Mouse (Mus musculus): Measurements from ENCODE around the gene Atf6. TPM values are rescaled to one million over a fixed set of nuclear protein-coding genes. Genes with fewer than 3 reads are reported as not detected.

Atf6 gene
- polyA plus RNA-seq, 1 experiment from 2014 or later = 6.1 TPM

GRCm38 (mm10) chr1:170764798-170765197 is 102.8 kb downstream of the Atf6 start:
- no peak for ATAC-seq (ENCODE audit: low read depth)
- H3K4me1 ChIP-seq (replicated peaks) = no peaks in the 10 kb centered on the region

GRCm38 (mm10) chr1:170761634-170762033 is 105.9 kb downstream of the Atf6 start:
- peaks cover 12% of the 10 kb centered on the region for H3K36me3 ChIP-seq
- WGBS (ENCODE audit: insufficient replicate concordance) = 92% methylated on average over 1 of the region's 1 CpGs
- DNase-seq (no peak), ATAC-seq (ENCODE audit: low read depth) (no peak)
- no peaks in the 10 kb centered on the region; the same call in 1 of the 2 replicates for H3K9me3 ChIP-seq (replicated peaks)
- H3K27me3 ChIP-seq = no peaks in the 10 kb centered on the region
- H3K9ac ChIP-seq = no peak overlapping the region
- no peak overlapping the region for H3K4me3 ChIP-seq (replicated peaks)
- no peak overlapping the region for H3K27ac ChIP-seq
- no peaks in the 10 kb centered on the region for H3K4me1 ChIP-seq (replicated peaks)
- H3K4me2 ChIP-seq = no peak overlapping the region

More at GRCm38 (mm10) chr1:170764798-170765197, 102.8 kb downstream of the Atf6 start:
- H3K36me3 ChIP-seq = peaks cover 12% of the 10 kb centered on the region
- no peaks in the 10 kb centered on the region; the same call in 1 of the 2 replicates for H3K9me3 ChIP-seq (replicated peaks)
- no peaks in the 10 kb centered on the region for H3K27me3 ChIP-seq
- H3K4me3 ChIP-seq (replicated peaks) = no peak overlapping the region
- no peak for DNase-seq
- no peak overlapping the region for H3K4me2 ChIP-seq
- WGBS (ENCODE audit: insufficient replicate concordance) = 79% methylated on average over 1 of the region's 1 CpGs
- no peak overlapping the region for H3K27ac ChIP-seq
- no peak overlapping the region for H3K9ac ChIP-seq

- Histone ChIP-seq H3K9ac (no peak overlapping the region), H3K4me2 (no peak overlapping the region), H3K27me3 (no peaks in the 10 kb centered on the region), H3K9me3 (replicated peaks) (no peaks in the 10 kb centered on the region), H3K27ac (no peak overlapping the region), H3K4me1 (replicated peaks) (no peaks in the 10 kb centered on the region), H3K36me3 (no peaks in the 10 kb centered on the region), H3K4me3 (replicated peaks) (no peak overlapping the region)
- WGBS (ENCODE audit: insufficient replicate concordance) = 78% methylated on average over 5 of the region's 5 CpGs
- no peak for DNase-seq
- ATAC-seq (ENCODE audit: low read depth) = no peak
Measured at GRCm38 (mm10) chr1:170753597-170753996, 114.0 kb downstream of the Atf6 start.

- H3K27ac ChIP-seq = no peak overlapping the region
- H3K4me1 ChIP-seq (replicated peaks) = no peaks in the 10 kb centered on the region; the same call in 1 of the 2 replicates
- ATAC-seq (ENCODE audit: low read depth) = no peak
Measured at GRCm38 (mm10) chr1:170751797-170752196, 115.8 kb downstream of the Atf6 start.

GRCm38 (mm10) chr1:170746523-170746922 is 121.0 kb downstream of the Atf6 start:
- H3K9ac ChIP-seq = no peak overlapping the region
- H3K36me3 ChIP-seq = 0 out of 2 replicates have a peak, but pooled peaks cover 3% of the 10 kb centered on the region
- H3K27ac ChIP-seq = no peak overlapping the region
- H3K27me3 ChIP-seq = no peaks in the 10 kb centered on the region
- DNase-seq (no peak), ATAC-seq (ENCODE audit: low read depth) (no peak)
- no peaks in the 10 kb centered on the region; the same call in 1 of the 2 replicates for H3K4me1 ChIP-seq (replicated peaks)
- no peaks in the 10 kb centered on the region for H3K9me3 ChIP-seq (replicated peaks)
- H3K4me2 ChIP-seq = no peak overlapping the region
- 60% methylated on average over 5 of the region's 5 CpGs for WGBS (ENCODE audit: insufficient replicate concordance)
- no peak overlapping the region for H3K4me3 ChIP-seq (replicated peaks)

More at GRCm38 (mm10) chr1:170751797-170752196, 115.8 kb downstream of the Atf6 start:
- Histone ChIP-seq H3K9me3 (replicated peaks) (no peaks in the 10 kb centered on the region), H3K4me3 (replicated peaks) (no peak overlapping the region), H3K36me3 (no peaks in the 10 kb centered on the region), H3K27me3 (no peaks in the 10 kb centered on the region), H3K4me2 (no peak overlapping the region), H3K9ac (no peak overlapping the region)
- no peak for DNase-seq
- WGBS (ENCODE audit: insufficient replicate concordance) = 88% methylated on average over 7 of the region's 7 CpGs

GRCm38 (mm10) chr1:170741497-170742246 is 125.9 kb downstream of the Atf6 start:
- H3K27ac ChIP-seq = no peak overlapping the region
- no peak overlapping the region for H3K4me3 ChIP-seq (replicated peaks)
- H3K9ac ChIP-seq = no peak overlapping the region
- no peaks in the 10 kb centered on the region for H3K27me3 ChIP-seq
- ATAC-seq (ENCODE audit: low read depth) (no peak), DNase-seq (no peak)
- H3K9me3 ChIP-seq (replicated peaks) = no peaks in the 10 kb centered on the region
- H3K36me3 ChIP-seq = 0 out of 2 replicates have a peak, but pooled peaks cover 3% of the 10 kb centered on the region
- 77% methylated on average over 5 of the region's 5 CpGs for WGBS (ENCODE audit: insufficient replicate concordance)
- no peaks in the 10 kb centered on the region for H3K4me1 ChIP-seq (replicated peaks)
- H3K4me2 ChIP-seq = no peak overlapping the region

GRCm38 (mm10) chr1:170734866-170735265 is 132.7 kb downstream of the Atf6 start:
- DNase-seq = no peak
- Histone ChIP-seq H3K27ac (no peak overlapping the region), H3K4me1 (replicated peaks) (no peaks in the 10 kb centered on the region), H3K9ac (no peak overlapping the region), H3K36me3 (peaks cover 5% of the 10 kb centered on the region), H3K4me3 (replicated peaks) (no peak overlapping the region), H3K4me2 (no peak overlapping the region), H3K9me3 (replicated peaks) (no peaks in the 10 kb centered on the region), H3K27me3 (no peaks in the 10 kb centered on the region)
- no peak for ATAC-seq (ENCODE audit: low read depth)
- 82% methylated on average over 3 of the region's 3 CpGs for WGBS (ENCODE audit: insufficient replicate concordance)

- Histone ChIP-seq H3K4me3 (replicated peaks) (no peak overlapping the region), H3K4me1 (replicated peaks) (no peaks in the 10 kb centered on the region), H3K36me3 (peaks cover 5% of the 10 kb centered on the region), H3K4me2 (no peak overlapping the region), H3K27me3 (no peaks in the 10 kb centered on the region), H3K9ac (no peak overlapping the region), H3K9me3 (replicated peaks) (no peaks in the 10 kb centered on the region), H3K27ac (no peak overlapping the region)
- DNase-seq (no peak), ATAC-seq (ENCODE audit: low read depth) (no peak)
- WGBS (ENCODE audit: insufficient replicate concordance) = 86% methylated on average over 2 of the region's 2 CpGs
Measured at GRCm38 (mm10) chr1:170732596-170732890, 135.0 kb downstream of the Atf6 start.

GRCm38 (mm10) chr1:170731865-170732595 is 135.5 kb downstream of the Atf6 start:
- Histone ChIP-seq H3K4me3 (replicated peaks) (no peak overlapping the region), H3K9ac (no peak overlapping the region), H3K4me2 (no peak overlapping the region), H3K27me3 (no peaks in the 10 kb centered on the region), H3K27ac (no peak overlapping the region), H3K9me3 (replicated peaks) (no peaks in the 10 kb centered on the region), H3K4me1 (replicated peaks) (no peaks in the 10 kb centered on the region), H3K36me3 (peaks cover 5% of the 10 kb centered on the region)
- no peak for ATAC-seq (ENCODE audit: low read depth)
- WGBS (ENCODE audit: insufficient replicate concordance) = 69% methylated on average over 11 of the region's 11 CpGs
- DNase-seq = no peak

GRCm38 (mm10) chr1:170729267-170729962 is 138.2 kb downstream of the Atf6 start:
- ATAC-seq (ENCODE audit: low read depth) (no peak), DNase-seq (no peak)
- Histone ChIP-seq H3K36me3 (peaks cover 5% of the 10 kb centered on the region), H3K9ac (no peak overlapping the region), H3K4me2 (no peak overlapping the region), H3K27ac (no peak overlapping the region), H3K27me3 (no peaks in the 10 kb centered on the region), H3K4me1 (replicated peaks) (0 out of 2 replicates have a peak, but pooled peaks cover 1% of the 10 kb centered on the region), H3K9me3 (replicated peaks) (no peaks in the 10 kb centered on the region), H3K4me3 (replicated peaks) (no peak overlapping the region)
- 76% methylated on average over 8 of the region's 8 CpGs for WGBS (ENCODE audit: insufficient replicate concordance)

- H3K4me1 ChIP-seq (replicated peaks) = 0 out of 2 replicates have a peak, but pooled peaks cover 3% of the 10 kb centered on the region
- WGBS (ENCODE audit: insufficient replicate concordance) = 59% methylated on average over 6 of the region's 6 CpGs
- peaks cover 2% of the 10 kb centered on the region for H3K36me3 ChIP-seq
- no peak overlapping the region for H3K9ac ChIP-seq
- DNase-seq (no peak), ATAC-seq (ENCODE audit: low read depth) (no peak)
- H3K27me3 ChIP-seq = no peaks in the 10 kb centered on the region
- no peaks in the 10 kb centered on the region for H3K9me3 ChIP-seq (replicated peaks)
- H3K4me2 ChIP-seq = no peak overlapping the region
- no peak overlapping the region for H3K4me3 ChIP-seq (replicated peaks)
- H3K27ac ChIP-seq = no peak overlapping the region
Measured at GRCm38 (mm10) chr1:170728524-170728923, 139.0 kb downstream of the Atf6 start.
